Mouse (Mus musculus) adrenal gland, adult 8-10 months (tissue): ENCODE measurements around the gene Lcn3. TPM values are rescaled to one million over a fixed set of nuclear protein-coding genes. Genes with fewer than 3 reads are reported as not detected.

ENCODE experiments used
- total RNA-seq, 4 experiments: library from RNA; stranded (reverse); gene quantifications; 2 replicates each; pipeline ENCODE4 v1.2.4; 2022

The Lcn3 gene
- total RNA-seq, 4 experiments from 2014 or later, result not detected

Other genes starting within 250 kb of the Lcn3 start
- 10 to 100 TPM; 22.6 to 35.3 (median 30.6) TPM for gene Traf2, start 218.6 kb upstream of the Lcn3 start, total RNA-seq
- gene Edf1, start 207.7 kb upstream of the Lcn3 start, total RNA-seq, result 100 to 1,000 TPM; 149 to 331 (median 215) TPM
- 10 to 100 TPM in 1 of 4 experiments, 1 to 10 TPM in 3; 1.4 to 11.0 (median 4.0) TPM for gene Mamdc4, start 190.7 kb upstream of the Lcn3 start, total RNA-seq
- gene Phpt1, start 190.3 kb upstream of the Lcn3 start, total RNA-seq, result 10 to 100 TPM; 61.3 to 76.9 (median 66.1) TPM
- gene Ajm1, start 183.8 kb upstream of the Lcn3 start, total RNA-seq, result 1 to 10 TPM; 1.6 to 4.8 (median 3.8) TPM
- gene Rabl6, start 157.0 kb upstream of the Lcn3 start, total RNA-seq, result 100 to 1,000 TPM; 121 to 178 (median 137) TPM
- not detected for gene Ccdc183, start 147.9 kb upstream of the Lcn3 start, total RNA-seq
- gene Tmem141, start 143.6 kb upstream of the Lcn3 start, total RNA-seq, result 10 to 100 TPM; 18.0 to 47.8 (median 27.3) TPM
- gene Fcna, start 137.5 kb upstream of the Lcn3 start, total RNA-seq, result 1 to 10 TPM; 4.7 to 7.0 (median 5.5) TPM
- gene Lcn8, start 112.4 kb upstream of the Lcn3 start, total RNA-seq, result not detected
- not detected for gene Lcn5, start 107.6 kb upstream of the Lcn3 start, total RNA-seq
- gene Lcn6, start 88.8 kb upstream of the Lcn3 start, total RNA-seq, result not detected
- not detected for gene Lcn10, start 82.8 kb upstream of the Lcn3 start, total RNA-seq
- 10 to 100 TPM in 1 of 4 experiments, 1 to 10 TPM in 1, not detected in 2; 3.1 to 30.1 TPM for gene Obp2a, start 65.5 kb upstream of the Lcn3 start, total RNA-seq
- 10 to 100 TPM; 29.9 to 69.4 (median 39.2) TPM for gene Bmyc, start 58.8 kb upstream of the Lcn3 start, total RNA-seq
- not detected for gene Obp2b, start 28.6 kb upstream of the Lcn3 start, total RNA-seq
- not detected for gene Lcn11, start 11.4 kb downstream of the Lcn3 start, total RNA-seq
- not detected for gene Gm13539, start 16.7 kb downstream of the Lcn3 start, total RNA-seq
- gene Glt6d1, start 50.3 kb downstream of the Lcn3 start, total RNA-seq, result not detected
- not detected for gene Lcn9, start 57.6 kb downstream of the Lcn3 start, total RNA-seq
- not detected for gene Sohlh1, start 81.7 kb downstream of the Lcn3 start, total RNA-seq
- 10 to 100 TPM in 2 of 4 experiments, 1 to 10 TPM in 2; 1.8 to 12.1 (median 8.0) TPM for gene Kcnt1, start 98.2 kb downstream of the Lcn3 start, total RNA-seq
- gene Camsap1, start 217.7 kb downstream of the Lcn3 start, total RNA-seq, result 10 to 100 TPM; 36.7 to 45.2 (median 39.8) TPM